Mouse (Mus musculus) kidney, adult 9 months (tissue): Measurements from ENCODE around the gene Ttc3.
A peak's percentile ranks its signal among the peaks of the same experiment; 100 is the strongest.
"Not testable (repeated sequence)": the region's sequence is repeated elsewhere in the genome, so short reads cannot be mapped to it uniquely, and the experiment has no call there.

Experiments used
- DNase-seq: peaks from one replicate; pipeline ENCODE4 v3.0.0; 2022

Gene Ttc3

GRCm38 (mm10) chr16:94436801-94437200, 66.4 kb downstream of the Ttc3 start:
- DNase-seq, result no peak

- no peak for DNase-seq
These were observed 70.9 kb downstream of the Ttc3 start for GRCm38 (mm10) chr16:94441361-94441760.

- no peak for DNase-seq
These were observed 78.7 kb downstream of the Ttc3 start for GRCm38 (mm10) chr16:94449151-94449550.

GRCm38 (mm10) chr16:94449632-94450031, 79.2 kb downstream of the Ttc3 start:
- no peak for DNase-seq

GRCm38 (mm10) chr16:94451545-94452488, 81.4 kb downstream of the Ttc3 start:
- DNase-seq, result peak; percentile 26

GRCm38 (mm10) chr16:94452768-94453167, 82.3 kb downstream of the Ttc3 start:
- DNase-seq, result no peak

- no peak for DNase-seq
These were observed 83.7 kb downstream of the Ttc3 start for GRCm38 (mm10) chr16:94454146-94454545.

GRCm38 (mm10) chr16:94464067-94464466, 93.6 kb downstream of the Ttc3 start:
- DNase-seq, result no peak

- DNase-seq, result no peak
These were observed 95.5 kb downstream of the Ttc3 start for GRCm38 (mm10) chr16:94465900-94466299.

GRCm38 (mm10) chr16:94466317-94466716, 95.9 kb downstream of the Ttc3 start:
- not testable (repeated sequence) for DNase-seq

GRCm38 (mm10) chr16:94467337-94468055, 97.1 kb downstream of the Ttc3 start:
- DNase-seq, result no peak

- no peak for DNase-seq
These were observed 98.0 kb downstream of the Ttc3 start for GRCm38 (mm10) chr16:94468391-94468790.

GRCm38 (mm10) chr16:94472515-94472951, 102.1 kb downstream of the Ttc3 start:
- DNase-seq, result peak; percentile 24

- DNase-seq, result no peak
These were observed 102.8 kb downstream of the Ttc3 start for GRCm38 (mm10) chr16:94473086-94473822.

- DNase-seq, result no peak
These were observed 114.5 kb downstream of the Ttc3 start for GRCm38 (mm10) chr16:94484752-94485535.

- DNase-seq, result no peak
These were observed 116.9 kb downstream of the Ttc3 start for GRCm38 (mm10) chr16:94487341-94487740.

GRCm38 (mm10) chr16:94489326-94489725, 118.9 kb downstream of the Ttc3 start:
- no peak for DNase-seq

GRCm38 (mm10) chr16:94497176-94497575, 126.8 kb downstream of the Ttc3 start:
- DNase-seq, result peak; percentile 19

GRCm38 (mm10) chr16:94497911-94498310, 127.5 kb downstream of the Ttc3 start:
- peak; percentile 39 for DNase-seq

- DNase-seq, result no peak
These were observed 133.8 kb downstream of the Ttc3 start for GRCm38 (mm10) chr16:94504192-94504591.

GRCm38 (mm10) chr16:94507071-94507470, 136.7 kb downstream of the Ttc3 start:
- no peak for DNase-seq

GRCm38 (mm10) chr16:94508769-94509168, 138.4 kb downstream of the Ttc3 start:
- no peak for DNase-seq
